Mouse (Mus musculus): ENCODE measurements around the gene Tmem184c.

- TF ChIP-seq FLI1 (IDR thresholded peaks at IDR 0.05; ENCODE audit: low read length) (no peak), GATA1 (IDR thresholded peaks at IDR 0.05; ENCODE audit: borderline replicate concordance, low read length) (no peak)
Observed at GRCm38 (mm10) chr8:77610374-77610969, at the start of gene Tmem184c.
